Mouse (Mus musculus) spleen, adult 10 weeks (tissue): ENCODE measurements around the gene Bace2. TPM values are rescaled to one million over a fixed set of nuclear protein-coding genes. Genes with fewer than 3 reads are reported as not detected.

Source experiments
- polyA plus RNA-seq: library from polyadenylated mRNA; stranded (reverse); fragments of 350-450 nt; fragmentation: Illumina TruSeq; extraction: RNeasy Lipid Tissue Mini Kit (QIAGEN cat#74804); gene quantifications from one replicate; pipeline ENCODE4 v1.2.3, GENCODE M21; 2015; ENCODE audit warnings: low replicate concordance; ENCODE audit not compliant: insufficient read depth

Gene Bace2
- polyA plus RNA-seq: 7.1 TPM

GRCm38 (mm10) chr16:97356499-97357187 lies at the start of gene Bace2:
TSS of gene Bace2 (plus strand) at chr16:97356742.

GRCm38 (mm10) chr16:97462481-97463181 lies 106.1 kb downstream of the Bace2 start, which contains the start of gene Mx1:
TSS of gene Mx1 (minus strand) at chr16:97462907.

Other genes with a start within 250 kb of the Bace2 start
- gene Dscam, start 186.0 kb upstream of the Bace2 start, polyA plus RNA-seq: 2.5 TPM
- 21.6 TPM for gene Mx1, start 106.2 kb downstream of the Bace2 start, polyA plus RNA-seq
- gene Fam3b, start 158.1 kb downstream of the Bace2 start, polyA plus RNA-seq: not detected